Mouse (Mus musculus) liver, embryonic 15.5 days (tissue): Measurements from ENCODE around the gene Limch1. TPM values are rescaled to one million over a fixed set of nuclear protein-coding genes. Genes with fewer than 3 reads are reported as not detected.

Source experiments
- ATAC-seq: fragments of 200-750 bp; cut with Nextera tagmentation; 2 replicates; pipeline ENCODE4 v1.8.0; 2017; ENCODE audit warnings: moderate number of reproducible peaks, mild to moderate bottlenecking, moderate library complexity; ENCODE audit not compliant: insufficient read depth
- H3K27ac ChIP-seq: fragments of 300-500 bp; sonication (generic); replicated peaks from 2 replicates; pipeline ENCODE4 v1.5.1; 2015; ENCODE audit warnings: mild to moderate bottlenecking, inconsistent platforms
- H3K27me3 ChIP-seq: fragments of 300-500 bp; sonication (generic); 2 replicates; pipeline ENCODE4 v1.6.1; 2015; ENCODE audit warnings: mild to moderate bottlenecking, inconsistent platforms
- H3K36me3 ChIP-seq: fragments of 300-500 bp; sonication (generic); replicated peaks from 2 replicates; pipeline ENCODE4 v1.6.1; 2015; ENCODE audit warnings: moderate library complexity, mild to moderate bottlenecking, inconsistent platforms
- H3K4me1 ChIP-seq: fragments of 300-500 bp; sonication (generic); replicated peaks from 2 replicates; pipeline ENCODE4 v1.6.1; 2015; ENCODE audit warnings: inconsistent platforms
- H3K4me2 ChIP-seq: fragments of 300-500 bp; sonication (generic); 2 replicates; pipeline ENCODE4 v1.6.1; 2015; ENCODE audit warnings: moderate library complexity, mild to moderate bottlenecking, inconsistent platforms
- H3K4me3 ChIP-seq: fragments of 300-500 bp; sonication (generic); replicated peaks from 2 replicates; pipeline ENCODE4 v1.5.1; 2015; ENCODE audit warnings: mild to moderate bottlenecking, inconsistent platforms
- H3K9ac ChIP-seq: fragments of 300-500 bp; sonication (generic); 2 replicates; pipeline ENCODE4 v1.6.1; 2015; ENCODE audit warnings: moderate library complexity, mild to moderate bottlenecking, inconsistent platforms
- H3K9me3 ChIP-seq: fragments of 300-500 bp; sonication (generic); replicated peaks from 2 replicates; pipeline ENCODE4 v1.6.1; 2016; ENCODE audit warnings: inconsistent platforms
- WGBS: fragments of 180-500 bp; shearing (Covaris S2); methylation state at CpG from one replicate; pipeline ENCODE4 v1.1.7; 2015; ENCODE audit warnings: mixed read lengths; ENCODE audit not compliant: insufficient replicate concordance; 5-methylcytosine and 5-hydroxymethylcytosine counted together
- polyA plus RNA-seq: library from polyadenylated mRNA; unstranded; fragments of >200 nt; fragmentation: Nextera tagmentation; extraction: Ambion mirVana; gene quantifications from 2 replicates; pipeline ENCODE4 v1.2.1, GENCODE M21; 2015

Gene Limch1
- polyA plus RNA-seq, 1 experiment from 2014 or later, result 1.8 TPM

DNA sequence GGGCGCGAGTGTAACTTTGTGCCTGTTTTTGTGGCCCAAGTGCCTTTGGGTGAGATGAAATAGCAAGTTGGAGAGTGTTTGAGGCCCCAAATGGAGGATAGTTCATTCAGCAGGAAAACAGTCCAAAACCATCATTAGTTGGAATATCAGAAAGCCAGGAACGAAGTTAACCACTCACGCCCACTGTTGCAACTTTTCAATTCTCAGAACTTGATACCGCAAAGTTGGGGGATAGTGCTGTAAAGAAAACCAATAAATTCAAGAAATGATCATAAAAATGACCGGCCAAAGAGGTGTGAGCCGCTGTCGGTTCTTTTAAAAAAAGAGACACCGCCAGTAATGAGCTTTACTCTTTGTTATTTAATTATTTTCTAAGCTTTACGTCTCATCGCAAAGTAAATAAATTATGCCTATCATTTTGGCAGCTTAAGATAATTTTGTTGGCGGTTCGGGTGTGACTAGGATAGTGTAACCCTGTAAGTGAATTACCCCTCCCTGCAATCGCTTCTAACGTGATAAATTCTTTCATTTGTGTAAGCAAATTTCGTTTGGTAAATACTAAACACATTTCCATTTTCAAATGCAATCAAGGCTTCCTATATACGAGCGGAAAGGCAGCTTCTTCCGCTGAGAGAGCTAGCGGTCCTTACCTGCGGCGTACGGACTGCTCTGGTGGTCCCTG is 352.6 kb downstream of the Limch1 start:
- no peaks in the 10 kb centered on the region for H3K9me3 ChIP-seq
- H3K27me3 ChIP-seq, result peaks cover 98% of the 10 kb centered on the region
- ATAC-seq, result no peak
- 3% methylated on average over 23 of the region's 23 CpGs for WGBS
- no peaks in the 10 kb centered on the region for H3K36me3 ChIP-seq
- H3K4me2 ChIP-seq, result no peak overlapping the region
- H3K4me1 ChIP-seq, result peaks cover 4% of the 10 kb centered on the region; the same call in 1 of the 2 replicates
- H3K9ac ChIP-seq, result no peak overlapping the region
- H3K27ac ChIP-seq, result no peak overlapping the region
- no peak overlapping the region for H3K4me3 ChIP-seq

GRCm38 (mm10) chr5:67098733-67099323 is 353.2 kb downstream of the Limch1 start, which contains the start of gene Phox2b:
Gene Phox2b (minus strand): TSS chr5:67099301.
- Histone ChIP-seq H3K36me3 (no peaks in the 10 kb centered on the region), H3K9ac (no peak within 1 kb of the TSS), H3K4me1 (peaks cover 4% of the 10 kb centered on the region; the same call in 1 of the 2 replicates), H3K4me3 (no peak within 1 kb of the TSS), H3K27ac (no peak within 1 kb of the TSS), H3K9me3 (no peaks in the 10 kb centered on the region), H3K27me3 (peaks cover 98% of the 10 kb centered on the region), H3K4me2 (no peak within 1 kb of the TSS)
- no peak for ATAC-seq
- 2% methylated on average over 16 of the region's 16 CpGs for WGBS

DNA sequence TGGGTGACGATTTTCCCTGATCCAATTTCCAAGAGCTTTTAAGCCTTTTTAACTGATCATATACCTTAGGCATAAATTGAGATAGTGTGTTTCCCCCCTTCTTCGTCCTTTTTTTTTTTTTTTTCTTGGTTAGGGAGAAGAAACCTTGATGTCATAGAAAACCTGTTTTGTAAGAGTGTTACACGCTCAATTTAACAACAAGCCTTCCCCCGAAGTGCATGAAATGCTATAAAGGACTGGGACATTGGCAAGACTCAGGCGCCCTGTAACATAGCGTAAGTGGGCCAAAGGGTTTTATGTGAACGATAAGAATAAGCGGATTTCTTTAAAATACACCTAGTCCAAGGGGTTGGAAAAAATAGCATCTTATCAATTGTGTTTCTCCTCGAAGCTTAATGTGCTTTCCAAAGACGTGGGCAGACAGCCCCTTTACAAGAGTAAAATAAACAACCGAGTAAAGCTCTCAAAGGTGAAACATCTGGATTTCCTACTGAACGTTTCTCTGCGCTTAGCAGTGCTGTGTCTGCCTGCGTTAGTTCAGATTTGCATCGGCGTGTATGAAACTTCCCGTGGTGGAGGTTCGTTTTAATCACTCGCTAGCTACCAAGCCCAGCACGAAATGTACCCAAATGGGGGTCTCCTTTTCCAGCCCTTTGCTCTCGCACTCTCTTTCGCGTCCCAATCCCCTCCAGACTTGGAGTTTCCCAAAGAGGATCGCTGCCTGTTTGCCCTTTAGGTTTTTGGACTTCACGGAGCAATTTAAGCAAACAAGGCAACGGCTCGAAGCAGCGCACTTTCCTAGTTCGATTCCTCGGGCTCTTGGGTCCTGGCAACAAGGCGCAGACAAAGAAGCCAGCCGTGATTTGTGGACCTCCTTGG is 354.0 kb downstream of the Limch1 start:
- no peak overlapping the region for H3K4me3 ChIP-seq
- no peak overlapping the region for H3K4me2 ChIP-seq
- H3K4me1 ChIP-seq, result peaks cover 4% of the 10 kb centered on the region; the same call in 1 of the 2 replicates
- H3K27ac ChIP-seq, result no peak overlapping the region
- WGBS, result 2% methylated on average over 32 of the region's 32 CpGs
- no peaks in the 10 kb centered on the region for H3K36me3 ChIP-seq
- no peaks in the 10 kb centered on the region for H3K9me3 ChIP-seq
- peaks cover 100% of the 10 kb centered on the region for H3K27me3 ChIP-seq
- no peak overlapping the region for H3K9ac ChIP-seq
- no peak for ATAC-seq

- Histone ChIP-seq H3K27ac (no peak overlapping the region), H3K27me3 (peaks cover 97% of the 10 kb centered on the region), H3K9me3 (no peaks in the 10 kb centered on the region), H3K9ac (no peak overlapping the region), H3K36me3 (no peaks in the 10 kb centered on the region), H3K4me1 (peaks cover 4% of the 10 kb centered on the region; the same call in 1 of the 2 replicates), H3K4me2 (no peak overlapping the region), H3K4me3 (no peak overlapping the region)
- no peak for ATAC-seq
- WGBS, result 3% methylated on average over 34 of the region's 34 CpGs
These were observed 355.2 kb downstream of the Limch1 start for GRCm38 (mm10) chr5:67100564-67101394.

DNA sequence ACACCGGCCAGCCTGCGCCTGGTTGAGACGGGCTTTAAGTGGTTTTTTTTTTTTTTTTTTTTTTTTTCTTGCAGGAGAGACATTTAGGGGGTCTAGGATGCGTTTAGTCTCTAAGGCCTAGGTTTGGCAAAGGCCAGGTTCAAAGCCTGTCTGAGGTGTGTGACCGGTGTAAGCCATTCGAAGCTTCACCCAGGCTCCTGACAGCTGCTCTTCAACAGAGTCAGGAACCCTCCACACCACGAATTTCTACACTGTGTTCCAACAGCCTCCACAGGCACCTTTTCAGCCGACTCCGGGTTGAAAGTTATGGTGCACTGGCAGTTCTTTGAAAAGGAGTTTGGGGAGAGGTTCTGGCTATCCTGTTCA is 355.8 kb downstream of the Limch1 start:
- Histone ChIP-seq H3K9me3 (no peaks in the 10 kb centered on the region), H3K27ac (no peak overlapping the region), H3K36me3 (no peaks in the 10 kb centered on the region), H3K4me3 (no peak overlapping the region), H3K9ac (no peak overlapping the region), H3K4me1 (no peaks in the 10 kb centered on the region), H3K4me2 (no peak overlapping the region), H3K27me3 (peaks cover 96% of the 10 kb centered on the region)
- ATAC-seq, result no peak
- WGBS, result 1% methylated on average over 9 of the region's 9 CpGs

- peaks cover 94% of the 10 kb centered on the region for H3K27me3 ChIP-seq
- H3K4me2 ChIP-seq, result no peak overlapping the region
- H3K27ac ChIP-seq, result no peak overlapping the region
- H3K4me3 ChIP-seq, result no peak overlapping the region
- no peaks in the 10 kb centered on the region for H3K9me3 ChIP-seq
- 4% methylated on average over 28 of the region's 28 CpGs for WGBS
- no peaks in the 10 kb centered on the region for H3K4me1 ChIP-seq
- no peak overlapping the region for H3K9ac ChIP-seq
- no peaks in the 10 kb centered on the region for H3K36me3 ChIP-seq
- no peak for ATAC-seq
These were observed 356.4 kb downstream of the Limch1 start for GRCm38 (mm10) chr5:67101793-67102600.

GRCm38 (mm10) chr5:67103016-67103415 is 357.4 kb downstream of the Limch1 start:
- Histone ChIP-seq H3K27me3 (peaks cover 84% of the 10 kb centered on the region), H3K4me2 (no peak overlapping the region), H3K9me3 (no peaks in the 10 kb centered on the region), H3K36me3 (no peaks in the 10 kb centered on the region), H3K4me1 (no peaks in the 10 kb centered on the region), H3K4me3 (no peak overlapping the region), H3K27ac (no peak overlapping the region), H3K9ac (no peak overlapping the region)
- 13% methylated on average over 3 of the region's 3 CpGs for WGBS
- no peak for ATAC-seq

- Histone ChIP-seq H3K27ac (no peak overlapping the region), H3K9me3 (no peaks in the 10 kb centered on the region), H3K4me1 (no peaks in the 10 kb centered on the region), H3K36me3 (no peaks in the 10 kb centered on the region), H3K9ac (no peak overlapping the region), H3K4me2 (no peak overlapping the region), H3K4me3 (no peak overlapping the region), H3K27me3 (peaks cover 52% of the 10 kb centered on the region)
- 53% methylated on average over 2 of the region's 2 CpGs for WGBS
- no peak for ATAC-seq
These were observed 360.6 kb downstream of the Limch1 start for GRCm38 (mm10) chr5:67106261-67106660.
